Mouse (Mus musculus): Measurements from ENCODE around the gene Ccdc96. TPM values are rescaled to one million over a fixed set of nuclear protein-coding genes. Genes with fewer than 3 reads are reported as not detected.

The Ccdc96 gene
- polyA plus RNA-seq (2012; rRNA removed) = 0.37 and 0.82 TPM in 2 replicates

DNA sequence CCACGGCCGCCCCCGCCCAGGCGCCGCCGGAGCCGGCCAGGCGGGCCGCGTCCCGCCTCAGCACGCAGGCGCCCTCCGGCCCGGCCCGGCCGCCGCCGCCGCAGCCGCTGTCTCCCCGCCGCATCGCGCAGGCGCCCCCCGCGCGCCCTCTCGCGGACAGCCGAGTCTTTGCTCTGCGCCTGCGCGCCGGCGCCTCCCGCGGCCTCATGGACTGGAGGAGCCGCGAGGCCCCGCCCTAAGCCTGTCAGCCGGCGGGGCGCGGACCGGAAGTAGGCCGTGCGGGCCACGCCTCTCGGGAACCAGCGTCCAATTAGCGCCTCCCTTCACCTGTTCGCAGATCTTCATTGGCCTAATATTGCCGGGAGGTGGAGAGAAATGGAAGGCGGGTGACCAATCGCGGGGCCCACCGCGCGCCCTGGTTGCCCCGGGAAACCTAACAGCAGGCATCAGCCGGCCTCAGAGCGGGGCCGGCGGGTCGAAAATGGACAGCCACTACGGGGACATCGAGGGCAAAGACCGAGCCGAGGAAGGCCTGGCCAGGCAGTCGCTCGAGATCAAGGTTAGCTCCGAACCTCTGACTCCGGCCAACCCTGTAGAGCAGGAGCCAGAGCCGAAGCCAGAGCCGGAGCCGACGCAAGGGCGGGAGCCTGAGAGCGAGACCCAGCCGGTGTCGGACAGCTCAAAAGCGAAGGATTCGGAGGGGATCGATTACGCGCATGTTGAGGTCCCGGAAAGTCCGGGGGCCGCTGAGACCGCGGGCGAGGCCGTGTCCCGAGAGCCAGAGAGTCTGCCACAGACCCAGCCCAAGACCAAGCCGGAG lies at the start of gene Ccdc96, which contains the start of gene Tada2b:
Gene Ccdc96 (plus strand): TSS at position 418 of the 820 bp plus-strand sequence.
Gene Tada2b (minus strand): TSS at position 115 of the 820 bp plus-strand sequence.
- WGBS = 8% methylated on average over 96 of the region's 97 CpGs
- TF ChIP-seq POLR2A (IDR thresholded peaks at IDR 0.05; ENCODE audit: borderline replicate concordance, extremely low read depth, low read depth, low read length) = no peak
- TF ChIP-seq CTCF (IDR thresholded peaks at IDR 0.05; ENCODE audit: insufficient read depth, low read length) = no peak
- peak; percentile 91 for DNase-seq

DNA sequence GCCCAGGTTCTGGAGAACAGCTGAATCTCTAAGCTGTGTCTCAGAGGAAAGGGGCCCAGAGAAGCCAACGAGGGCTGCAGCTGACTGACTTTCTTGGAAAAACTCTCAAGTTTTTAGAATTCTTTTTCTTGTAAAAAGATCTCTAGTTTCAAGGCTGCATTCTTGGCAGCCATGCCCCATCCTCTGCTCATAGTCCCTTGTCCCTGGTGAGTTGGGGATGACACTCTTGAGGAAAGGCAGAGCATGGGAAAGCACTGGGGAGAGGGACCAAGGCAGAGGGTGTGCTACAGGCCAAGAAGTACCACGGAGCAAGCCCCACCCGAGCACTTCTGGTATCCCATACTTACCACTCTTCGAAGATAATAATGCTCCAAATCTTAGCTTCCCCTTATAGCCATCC lies 47.5 kb upstream of the Ccdc96 start:
- H3K4me3 ChIP-seq (replicated peaks; ENCODE audit: extremely low read depth, low read depth, low read length) = no peak overlapping the region
- H3K4me1 ChIP-seq (ENCODE audit: control insufficient read depth, insufficient read depth, low read length) = no peaks in the 10 kb centered on the region
- 59% methylated on average over 4 of the region's 4 CpGs for WGBS
- TF ChIP-seq CTCF (IDR thresholded peaks at IDR 0.05; ENCODE audit: insufficient read depth, low read length) (no peak), POLR2A (IDR thresholded peaks at IDR 0.05; ENCODE audit: borderline replicate concordance, extremely low read depth, low read depth, low read length) (no peak)
- no peak for DNase-seq

More for the DNA sequence above, at the start of gene Ccdc96, which contains the start of gene Tada2b:
- peak within 1 kb of the TSS; percentile 90 for H3K4me3 ChIP-seq (replicated peaks; ENCODE audit: extremely low read depth, low read depth, low read length)
- H3K4me1 ChIP-seq (ENCODE audit: control insufficient read depth, insufficient read depth, low read length) = peaks cover 33% of the 10 kb centered on the region

DNA sequence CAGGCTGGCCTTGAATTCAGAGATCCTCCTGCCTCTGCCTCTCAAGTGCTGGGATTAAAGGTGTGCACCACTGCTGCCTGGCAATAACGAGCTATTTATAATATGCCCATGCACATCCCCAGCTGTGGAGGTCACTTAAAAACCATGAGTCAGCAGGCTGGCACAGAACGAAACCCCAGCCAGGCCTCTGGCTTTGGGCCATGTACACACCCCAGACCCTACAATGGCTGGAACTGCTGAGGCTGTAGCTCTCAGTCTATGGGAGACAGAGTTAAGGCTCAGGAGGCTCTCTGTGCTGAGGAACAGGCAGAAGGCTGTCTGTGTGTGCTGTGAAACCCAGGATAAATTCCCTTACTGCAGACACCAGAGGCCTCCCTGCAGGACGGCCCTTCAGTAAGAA lies 43.6 kb upstream of the Ccdc96 start:
- DNase-seq = no peak
- no peaks in the 10 kb centered on the region for H3K4me1 ChIP-seq (ENCODE audit: control insufficient read depth, insufficient read depth, low read length)
- TF ChIP-seq CTCF (IDR thresholded peaks at IDR 0.05; ENCODE audit: insufficient read depth, low read length) (no peak), POLR2A (IDR thresholded peaks at IDR 0.05; ENCODE audit: borderline replicate concordance, extremely low read depth, low read depth, low read length) (no peak)
- H3K4me3 ChIP-seq (replicated peaks; ENCODE audit: extremely low read depth, low read depth, low read length) = no peak overlapping the region
- 48% methylated on average over 3 of the region's 3 CpGs for WGBS

DNA sequence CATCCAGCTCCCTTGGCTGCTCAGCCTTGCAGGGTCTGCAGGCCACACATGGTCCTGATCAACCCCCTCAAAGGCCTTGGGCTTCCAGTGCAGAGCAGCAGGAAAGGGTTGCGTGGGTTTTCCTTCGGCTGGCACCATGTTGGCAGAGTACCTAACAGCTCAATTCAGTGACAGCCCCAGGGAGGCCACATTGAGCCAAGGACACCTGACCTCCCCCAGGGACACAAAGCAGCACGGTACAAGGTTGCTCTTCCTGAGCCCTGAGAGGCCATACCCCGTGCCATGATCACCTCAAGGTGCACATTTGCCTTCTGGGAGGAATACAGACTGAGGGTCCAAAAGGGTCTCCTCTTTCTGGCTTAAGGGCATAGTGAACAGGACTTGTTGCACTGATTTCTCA lies 39.8 kb upstream of the Ccdc96 start:
- DNase-seq = no peak
- no peak for TF ChIP-seq POLR2A (IDR thresholded peaks at IDR 0.05; ENCODE audit: borderline replicate concordance, extremely low read depth, low read depth, low read length)
- no peak for TF ChIP-seq CTCF (IDR thresholded peaks at IDR 0.05; ENCODE audit: insufficient read depth, low read length)
- Histone ChIP-seq H3K4me1 (ENCODE audit: control insufficient read depth, insufficient read depth, low read length) (no peaks in the 10 kb centered on the region), H3K4me3 (replicated peaks; ENCODE audit: extremely low read depth, low read depth, low read length) (no peak overlapping the region)
- 56% methylated on average over 4 of the region's 4 CpGs for whole genome bisulfite sequencing

DNA sequence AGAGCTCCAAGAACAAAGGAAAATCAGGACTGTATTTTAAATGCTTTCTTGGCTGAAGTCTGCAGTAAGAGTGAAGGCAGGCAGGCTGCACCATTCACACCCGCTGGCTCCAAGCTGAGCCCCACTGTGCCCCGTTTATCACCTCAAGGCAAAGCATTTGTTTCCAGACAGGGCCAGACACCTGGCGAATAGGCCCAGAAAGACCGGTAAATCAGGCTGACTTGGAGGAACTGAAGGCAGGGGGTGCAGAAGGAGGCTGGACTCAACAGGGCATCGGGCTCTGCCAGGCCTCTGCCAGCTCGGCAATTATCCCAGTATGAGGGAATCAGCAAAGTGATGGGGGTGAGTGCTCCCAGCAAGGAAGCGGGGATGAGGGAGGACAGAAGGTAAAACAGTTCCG lies 39.4 kb upstream of the Ccdc96 start:
- Histone ChIP-seq H3K4me3 (replicated peaks; ENCODE audit: extremely low read depth, low read depth, low read length) (no peak overlapping the region), H3K4me1 (ENCODE audit: control insufficient read depth, insufficient read depth, low read length) (no peaks in the 10 kb centered on the region)
- no peak for TF ChIP-seq POLR2A (IDR thresholded peaks at IDR 0.05; ENCODE audit: borderline replicate concordance, extremely low read depth, low read depth, low read length)
- no peak for TF ChIP-seq CTCF (IDR thresholded peaks at IDR 0.05; ENCODE audit: insufficient read depth, low read length)
- 33% methylated on average over 8 of the region's 8 CpGs for WGBS
- DNase-seq = no peak

DNA sequence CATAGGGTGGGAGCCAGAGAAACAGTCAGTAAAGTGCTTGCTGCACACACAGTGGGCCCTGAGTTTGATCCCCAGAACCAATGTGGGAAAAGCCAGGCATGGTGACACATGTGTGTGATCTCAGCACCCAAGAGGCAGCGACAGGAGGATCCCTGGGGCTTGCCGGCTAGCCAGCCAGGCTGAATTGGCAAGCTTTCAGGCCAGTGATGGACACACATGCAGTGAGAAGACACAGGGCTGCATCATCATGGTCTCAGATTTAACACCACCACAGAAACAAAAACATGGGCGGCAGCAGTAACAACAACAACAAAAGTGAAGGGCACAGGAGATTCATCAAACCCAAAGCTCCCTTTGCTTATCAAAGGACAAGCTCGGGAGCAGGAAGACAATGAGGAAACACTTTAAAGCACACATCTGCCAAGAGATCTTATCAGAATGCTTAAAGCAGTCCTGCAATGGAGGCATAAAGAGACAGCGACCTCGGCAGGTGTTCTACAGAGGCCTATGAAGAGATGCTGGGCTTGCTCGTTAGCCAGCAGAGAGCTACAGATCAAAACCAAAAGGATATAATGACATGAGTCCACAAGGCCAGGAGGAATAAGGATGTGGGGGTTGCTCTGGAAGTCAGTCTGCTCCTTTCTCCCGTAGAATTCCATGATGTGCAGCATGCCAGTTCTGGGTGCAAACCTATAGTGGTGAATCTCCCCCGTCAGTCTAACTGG lies 38.1 kb upstream of the Ccdc96 start:
- TF ChIP-seq POLR2A (IDR thresholded peaks at IDR 0.05; ENCODE audit: borderline replicate concordance, extremely low read depth, low read depth, low read length) (no peak), CTCF (IDR thresholded peaks at IDR 0.05; ENCODE audit: insufficient read depth, low read length) (no peak)
- WGBS = 33% methylated on average over 9 of the region's 9 CpGs
- no peak for DNase-seq
- Histone ChIP-seq H3K4me1 (ENCODE audit: control insufficient read depth, insufficient read depth, low read length) (no peaks in the 10 kb centered on the region), H3K4me3 (replicated peaks; ENCODE audit: extremely low read depth, low read depth, low read length) (no peak overlapping the region)

DNA sequence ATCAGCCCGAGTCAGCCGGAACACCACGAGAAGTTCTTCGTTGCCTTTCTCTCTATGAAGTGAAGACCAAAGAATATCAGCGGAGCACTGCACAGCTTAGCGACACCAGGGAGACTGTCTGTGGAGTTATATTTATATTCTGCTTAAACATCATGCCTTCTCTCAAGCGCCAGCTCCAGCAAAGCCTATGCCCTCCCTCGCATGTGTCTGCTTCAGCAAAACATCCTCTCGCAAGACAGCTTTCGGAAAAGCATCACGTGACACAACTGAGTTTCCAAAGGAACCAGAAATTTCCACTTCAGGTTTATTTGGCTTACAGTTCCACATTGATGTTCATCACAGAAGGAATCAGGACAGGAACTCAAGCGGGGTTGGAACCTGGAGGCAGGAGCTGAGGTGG lies 36.5 kb upstream of the Ccdc96 start:
- DNase-seq = no peak
- no peak overlapping the region for H3K4me3 ChIP-seq (replicated peaks; ENCODE audit: extremely low read depth, low read depth, low read length)
- TF ChIP-seq POLR2A (IDR thresholded peaks at IDR 0.05; ENCODE audit: borderline replicate concordance, extremely low read depth, low read depth, low read length) (no peak), CTCF (IDR thresholded peaks at IDR 0.05; ENCODE audit: insufficient read depth, low read length) (no peak)
- H3K4me1 ChIP-seq (ENCODE audit: control insufficient read depth, insufficient read depth, low read length) = no peaks in the 10 kb centered on the region
- 90% methylated on average over 12 of the region's 12 CpGs for WGBS

DNA sequence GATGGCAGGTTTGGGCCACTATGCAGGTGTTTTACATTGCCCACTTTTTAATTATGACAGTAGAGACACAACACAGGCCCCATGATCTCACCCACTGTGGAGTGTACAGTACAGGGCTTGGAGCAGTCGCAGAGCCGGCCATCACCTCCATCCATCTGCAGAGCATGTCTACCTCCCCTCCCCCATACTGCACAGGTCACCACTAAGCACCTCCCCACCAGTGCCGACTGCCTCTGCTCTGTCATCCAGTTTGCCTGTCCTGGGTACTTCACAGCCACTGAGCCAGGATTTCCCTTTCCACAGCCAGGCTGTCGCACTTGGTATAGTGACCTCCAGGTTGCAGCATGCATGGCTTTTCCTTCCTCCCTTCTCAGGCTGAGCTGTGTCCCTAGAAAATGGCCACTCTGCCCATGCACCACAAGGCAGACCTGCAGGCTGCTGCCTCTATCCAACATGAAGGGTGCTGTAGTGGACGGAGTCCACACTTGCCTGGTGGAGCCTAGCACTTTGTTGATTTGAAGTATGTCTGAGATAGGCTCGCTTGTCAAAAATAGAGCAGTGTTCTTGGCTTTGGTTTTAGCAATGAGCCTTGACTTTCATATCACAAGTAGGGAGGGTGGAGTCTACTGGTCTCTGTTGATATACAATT lies 34.6 kb upstream of the Ccdc96 start:
- Histone ChIP-seq H3K4me1 (ENCODE audit: control insufficient read depth, insufficient read depth, low read length) (no peaks in the 10 kb centered on the region), H3K4me3 (replicated peaks; ENCODE audit: extremely low read depth, low read depth, low read length) (no peak overlapping the region)
- TF ChIP-seq CTCF (IDR thresholded peaks at IDR 0.05; ENCODE audit: insufficient read depth, low read length) (no peak), POLR2A (IDR thresholded peaks at IDR 0.05; ENCODE audit: borderline replicate concordance, extremely low read depth, low read depth, low read length) (no peak)
- DNase-seq = no peak
- WGBS = 55% methylated on average over 6 of the region's 6 CpGs

DNA sequence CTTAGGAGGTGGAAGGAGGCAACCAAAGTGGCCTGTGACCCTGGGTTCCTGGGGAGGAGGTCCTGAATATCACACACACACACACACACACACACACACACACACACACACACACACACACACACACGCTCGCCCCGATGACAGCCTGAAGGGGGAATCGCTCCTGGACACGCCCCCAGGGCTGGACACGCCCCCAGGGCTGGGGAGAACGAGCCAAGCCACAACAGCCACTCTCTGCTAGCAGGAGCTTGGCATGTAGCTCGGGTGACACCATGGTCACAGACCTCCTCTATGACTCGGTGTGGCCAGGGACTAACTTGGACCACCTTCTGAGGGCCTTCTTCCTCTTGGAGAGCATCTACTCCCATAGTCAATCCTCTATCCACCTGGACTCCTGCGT lies 33.3 kb upstream of the Ccdc96 start:
- Histone ChIP-seq H3K4me1 (ENCODE audit: control insufficient read depth, insufficient read depth, low read length) (no peaks in the 10 kb centered on the region), H3K4me3 (replicated peaks; ENCODE audit: extremely low read depth, low read depth, low read length) (no peak overlapping the region)
- no peak for TF ChIP-seq CTCF (IDR thresholded peaks at IDR 0.05; ENCODE audit: insufficient read depth, low read length)
- no peak for DNase-seq
- 15% methylated on average over 10 of the region's 10 CpGs for WGBS

All from lung, adult 2 months (tissue).